Mouse (Mus musculus): Measurements from ENCODE around the gene Zfp536.

Gene Zfp536

DNA sequence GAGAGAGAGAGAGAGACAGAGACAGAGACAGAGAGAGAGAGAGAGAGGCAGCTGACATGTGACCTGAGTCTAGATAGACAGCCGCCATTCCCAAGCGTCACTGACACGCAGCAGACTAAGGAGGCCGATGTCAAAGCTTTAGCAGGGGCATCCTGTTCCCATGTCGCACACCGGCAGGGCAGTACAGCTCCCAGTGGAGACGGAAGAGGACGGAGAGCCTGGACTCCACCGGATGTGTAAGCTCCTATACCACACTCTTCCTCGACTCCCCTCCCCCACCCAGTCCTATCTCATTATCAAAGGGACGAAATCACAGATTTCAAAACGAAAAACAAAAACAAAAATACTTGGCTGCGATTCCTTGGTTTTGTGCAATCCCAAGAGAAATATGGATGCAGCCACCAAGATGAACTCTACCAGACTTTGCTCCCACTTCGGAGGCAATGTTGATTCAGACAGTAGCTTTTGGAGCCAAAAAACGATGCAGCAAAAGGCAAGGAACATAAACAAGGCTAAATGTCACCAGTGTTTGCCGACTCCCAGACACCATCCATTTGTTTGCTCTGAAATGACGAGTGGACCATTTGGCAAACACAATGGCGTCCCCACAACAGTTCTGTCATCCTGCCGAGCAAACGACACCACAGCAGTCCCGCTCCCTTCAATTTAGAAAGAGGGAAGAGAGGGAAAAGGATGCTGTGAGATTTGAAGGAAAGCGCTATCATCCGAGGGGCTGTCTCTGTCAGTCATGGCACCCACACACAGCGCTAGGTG, 299.9 kb downstream of the Zfp536 start:
- in situ Hi-C loops (cut with MboI, MseI), result no loop called here

- in situ Hi-C loops (cut with MboI, MseI), result no loop called here
Observed at GRCm38 (mm10) chr7:37471726-37472125, 301.7 kb downstream of the Zfp536 start.

DNA sequence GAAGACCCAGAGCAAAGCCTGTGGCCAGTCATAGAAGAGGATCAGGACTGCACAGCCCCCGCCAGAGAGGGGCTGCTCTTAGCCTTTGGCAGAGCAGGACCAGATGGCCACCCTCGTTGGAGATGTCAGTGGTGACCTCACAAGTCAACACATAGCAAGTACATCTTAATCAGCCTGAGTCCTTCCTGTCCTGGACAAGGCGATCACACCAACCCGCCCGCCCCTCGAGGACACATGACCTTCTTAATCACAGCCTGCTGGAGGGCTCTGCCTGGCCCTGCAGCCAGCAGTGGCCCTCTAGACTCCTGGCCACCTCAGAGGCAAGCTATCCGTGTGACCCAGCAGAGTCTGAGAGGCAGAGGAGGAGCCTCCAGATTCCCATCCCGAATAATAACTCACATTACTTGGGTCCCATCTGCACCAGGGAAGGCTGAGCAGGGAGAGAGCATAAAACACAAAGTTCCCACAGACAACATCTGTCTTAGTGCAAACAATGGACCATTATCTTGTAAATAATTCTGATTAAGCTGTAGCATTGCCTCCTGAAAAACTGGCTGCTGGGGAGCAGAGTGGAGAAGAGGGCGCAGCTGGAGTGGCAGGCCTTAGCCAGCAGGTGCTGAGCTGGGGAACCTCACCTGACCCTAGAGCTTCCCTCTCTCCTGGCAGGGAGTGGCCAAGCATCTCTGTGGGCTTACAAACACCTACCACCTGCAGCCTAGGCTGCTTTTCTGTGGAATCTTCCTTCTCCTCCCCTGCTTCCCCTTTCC, 306.8 kb downstream of the Zfp536 start:
- in situ Hi-C loops (cut with MboI, MseI), result no loop called here

GRCm38 (mm10) chr7:37464186-37464721, 309.2 kb downstream of the Zfp536 start:
- in situ Hi-C loops (cut with MboI, MseI), result no loop called here

DNA sequence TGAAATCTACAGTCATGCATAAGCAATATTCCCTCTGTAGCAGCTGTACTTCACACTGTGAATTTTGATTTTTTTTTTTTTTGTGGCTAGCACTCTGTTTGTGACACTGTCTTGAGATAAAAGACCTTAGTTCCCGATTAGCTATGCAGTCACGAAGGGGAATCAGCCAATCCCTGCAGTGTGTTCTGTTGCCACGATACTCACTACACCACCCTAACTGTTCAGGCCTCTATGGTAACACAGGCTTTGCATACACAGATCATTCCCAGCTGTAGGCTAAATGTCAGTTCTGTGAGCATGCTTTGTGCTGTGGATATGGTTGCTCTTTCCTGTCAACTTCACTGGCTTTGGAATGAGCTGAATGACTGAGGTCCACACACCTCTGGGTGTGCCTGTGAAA, 325.9 kb downstream of the Zfp536 start:
- in situ Hi-C loops (cut with MboI, MseI), result loop anchor here (10.0 kb wide), 1 partner anchor 957 kb away; no protein-coding TSS in a partner anchor

- in situ Hi-C loops (cut with MboI, MseI), result loop anchor here (10.0 kb wide), 1 partner anchor 965 kb away; no protein-coding TSS in a partner anchor
Observed at GRCm38 (mm10) chr7:37439912-37440311, 333.5 kb downstream of the Zfp536 start.

DNA sequence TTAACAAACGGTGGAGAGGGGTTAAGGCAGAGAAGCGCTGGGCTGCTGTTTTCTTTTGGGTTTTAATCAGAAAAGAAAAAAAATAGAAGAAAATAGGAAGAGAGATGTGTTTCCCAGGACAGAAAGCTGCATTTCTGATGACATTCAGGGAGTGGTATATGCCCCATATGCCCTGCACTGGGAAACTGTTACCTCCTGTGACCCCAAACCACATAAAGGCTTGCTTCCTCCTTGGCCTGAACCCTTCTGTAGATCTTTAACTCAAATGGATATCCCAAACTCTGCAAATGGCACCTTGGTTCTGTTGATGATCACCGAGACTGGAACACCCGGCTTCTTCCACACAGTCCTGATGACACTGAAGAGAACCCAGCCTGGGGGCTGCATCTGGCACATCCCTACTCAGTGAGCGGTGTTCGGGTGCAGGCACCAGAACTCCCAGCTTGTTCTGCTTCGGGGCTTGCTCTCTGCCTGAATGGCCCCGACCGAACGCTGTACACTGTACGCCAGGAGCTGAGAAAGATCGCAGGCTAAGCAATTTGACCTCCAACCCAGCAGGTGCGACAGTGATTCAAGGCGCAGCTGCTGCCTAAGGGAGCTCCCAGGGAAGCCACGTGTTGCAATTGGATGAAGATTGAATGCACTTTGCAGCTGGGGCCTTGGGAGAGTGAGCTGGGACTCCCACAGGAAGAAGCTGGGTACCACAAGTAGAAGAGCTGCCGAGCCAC, 334.2 kb downstream of the Zfp536 start:
- in situ Hi-C loops (cut with MboI, MseI), result no loop called here

- in situ Hi-C loops (cut with MboI, MseI), result no loop called here
Observed at GRCm38 (mm10) chr7:37437887-37438286, 335.6 kb downstream of the Zfp536 start.

- in situ Hi-C loops (cut with MboI, MseI), result no loop called here
Observed at GRCm38 (mm10) chr7:37433156-37433555, 340.3 kb downstream of the Zfp536 start.

GRCm38 (mm10) chr7:37431471-37431870, 342.0 kb downstream of the Zfp536 start:
- in situ Hi-C loops (cut with MboI, MseI), result no loop called here

GRCm38 (mm10) chr7:37426061-37426460, 347.4 kb downstream of the Zfp536 start:
- in situ Hi-C loops (cut with MboI, MseI), result no loop called here

DNA sequence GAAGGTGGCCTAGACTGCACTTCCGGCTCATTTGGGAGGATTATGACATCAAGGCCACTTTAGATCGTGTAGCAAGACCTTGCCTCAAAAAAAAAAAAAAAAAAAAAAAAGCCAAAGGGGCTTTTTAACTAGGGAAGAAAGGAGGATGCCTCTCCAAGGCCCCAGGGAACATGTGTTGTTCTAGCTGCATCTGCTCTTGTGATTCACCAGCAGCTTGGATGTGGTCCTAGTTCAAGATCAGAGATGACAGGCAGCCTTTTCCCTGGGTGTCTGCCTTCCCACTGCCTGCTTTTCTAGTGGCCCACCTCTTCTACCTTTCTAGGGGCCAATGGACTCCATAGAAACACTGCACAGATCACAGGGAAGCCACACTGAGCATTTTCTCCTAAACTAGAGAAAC, 350.5 kb downstream of the Zfp536 start:
- in situ Hi-C loops (cut with MboI, MseI), result no loop called here

All from T-helper 2 cell (primary cell).